Mouse (Mus musculus) CD4-positive, CD25-positive, alpha-beta regulatory T cell, adult 2 months (primary cell): Measurements from ENCODE around the gene Ikbip.

Source experiments
- DNase-seq: peaks from one replicate; pipeline ENCODE4 v3.0.0-alpha.2; 2012; ENCODE audit warnings: low read depth, low spot score

Gene Ikbip

DNA sequence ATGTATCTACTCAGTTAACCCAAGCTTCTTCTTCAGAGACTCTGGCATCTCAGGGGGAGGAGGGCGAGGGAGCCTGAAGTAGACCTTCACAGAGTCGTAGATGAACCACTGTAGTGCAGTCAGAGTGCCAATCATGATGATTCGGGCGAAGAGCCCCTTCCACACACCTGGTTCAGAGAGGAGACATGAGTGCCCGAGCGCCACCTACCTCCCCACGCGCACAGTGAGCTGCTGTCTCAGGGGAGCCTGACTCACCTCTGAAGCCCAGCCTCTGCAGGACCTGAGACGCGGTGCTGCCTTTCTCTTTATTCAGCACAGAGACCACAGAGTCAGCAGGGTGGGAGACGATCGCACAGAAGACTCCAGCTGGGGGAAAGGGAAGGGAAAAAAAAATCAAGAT, 34.2 kb downstream of the Ikbip start:
- DNase-seq, result peak; percentile 17

DNA sequence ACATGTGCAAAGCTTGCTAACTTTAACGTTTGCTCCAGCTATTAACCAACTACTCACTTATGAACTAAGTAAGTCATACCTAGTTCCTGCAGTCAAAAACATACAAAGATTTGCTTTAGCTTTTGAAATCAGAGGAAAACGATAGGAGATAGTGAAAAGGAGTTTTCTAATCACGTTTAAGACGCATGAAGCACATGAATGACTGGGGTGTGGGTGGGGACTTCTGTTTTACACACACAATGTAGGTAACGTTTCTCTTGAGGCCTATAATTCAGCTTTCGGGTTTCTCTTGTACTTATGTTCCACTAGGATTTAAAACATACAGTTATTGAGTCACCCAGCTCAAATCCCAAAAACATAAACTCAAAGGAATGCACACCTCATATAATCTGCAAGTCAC, 39.9 kb downstream of the Ikbip start:
- peak; percentile 50 for DNase-seq

DNA sequence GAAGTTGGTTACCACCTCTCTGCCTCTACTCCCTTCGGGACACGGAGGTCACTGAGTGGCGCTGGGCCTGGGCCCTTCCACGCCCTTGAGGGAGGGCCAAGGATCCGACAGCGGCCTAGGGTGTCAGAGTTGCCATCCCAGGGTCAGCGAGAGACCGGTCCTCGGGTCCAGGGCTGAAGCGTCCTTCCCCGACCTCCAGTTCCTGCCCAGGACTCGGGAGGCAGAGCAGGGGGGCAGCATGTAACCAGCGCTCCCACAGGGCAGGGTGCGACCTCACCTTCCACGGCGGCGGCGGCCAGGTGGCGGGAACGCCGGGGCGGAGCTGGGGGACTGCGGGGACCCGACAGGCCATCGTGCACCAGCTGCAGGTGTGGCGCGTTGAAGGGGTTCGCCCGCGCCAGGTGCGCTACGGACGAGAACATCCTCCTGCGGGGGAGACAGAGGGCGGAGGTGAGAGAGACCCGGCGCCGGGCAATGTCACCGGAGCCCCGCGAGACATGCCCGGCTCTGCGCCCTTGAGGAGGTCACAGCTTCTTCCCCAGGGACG, 40.6 kb downstream of the Ikbip start:
- no peak for DNase-seq

DNA sequence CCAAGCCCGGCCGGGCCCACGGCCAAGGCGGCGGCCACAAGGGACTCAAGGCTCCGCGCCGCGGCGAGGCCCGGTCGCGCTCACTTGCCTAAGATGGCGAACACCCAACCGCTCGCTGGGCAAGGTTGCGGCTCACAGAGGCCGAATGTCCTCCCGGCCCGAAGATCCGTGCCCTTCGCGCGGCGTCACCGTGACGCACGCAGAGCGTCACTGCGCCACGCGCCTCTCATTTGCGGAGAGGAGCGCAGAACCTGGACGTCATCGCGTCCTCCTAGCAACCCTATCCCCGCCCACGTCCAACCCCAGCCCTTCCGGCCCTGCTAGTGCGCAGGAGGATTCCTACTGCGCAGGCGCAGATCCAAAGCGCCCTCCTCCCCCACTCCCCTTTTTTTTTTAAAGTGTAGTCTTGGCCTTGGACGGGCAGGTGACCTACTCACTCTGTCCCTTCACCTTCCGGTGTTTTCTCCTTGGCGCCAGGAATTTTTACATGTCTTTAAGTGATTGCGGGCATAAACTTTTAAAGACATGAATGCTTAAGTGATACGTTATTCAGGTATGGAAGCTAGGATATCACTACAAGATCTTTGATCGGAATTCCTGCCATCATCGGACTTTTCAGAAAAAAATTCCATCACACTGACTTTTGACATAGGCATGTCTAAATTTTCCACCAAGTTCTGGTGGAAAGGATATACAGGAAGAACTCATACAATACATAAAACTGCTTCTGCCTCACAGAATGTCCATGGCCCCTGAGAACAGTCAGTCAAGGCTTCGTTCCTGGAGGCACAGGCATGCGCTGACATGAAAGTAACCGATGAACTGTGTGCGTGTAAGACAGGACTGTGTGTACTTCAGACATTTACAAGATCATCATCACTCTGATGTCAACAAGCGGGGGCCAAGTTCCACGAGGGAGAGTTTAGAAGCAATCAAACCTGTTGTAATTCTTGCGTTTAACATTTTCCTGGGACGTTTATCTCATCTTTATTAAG, 41.4 kb downstream of the Ikbip start, which contains the start of gene Slc25a3:
Slc25a3 (minus strand) TSS at position 232 of the 995 bp plus-strand sequence.
- DNase-seq, result peak; percentile 100

DNA sequence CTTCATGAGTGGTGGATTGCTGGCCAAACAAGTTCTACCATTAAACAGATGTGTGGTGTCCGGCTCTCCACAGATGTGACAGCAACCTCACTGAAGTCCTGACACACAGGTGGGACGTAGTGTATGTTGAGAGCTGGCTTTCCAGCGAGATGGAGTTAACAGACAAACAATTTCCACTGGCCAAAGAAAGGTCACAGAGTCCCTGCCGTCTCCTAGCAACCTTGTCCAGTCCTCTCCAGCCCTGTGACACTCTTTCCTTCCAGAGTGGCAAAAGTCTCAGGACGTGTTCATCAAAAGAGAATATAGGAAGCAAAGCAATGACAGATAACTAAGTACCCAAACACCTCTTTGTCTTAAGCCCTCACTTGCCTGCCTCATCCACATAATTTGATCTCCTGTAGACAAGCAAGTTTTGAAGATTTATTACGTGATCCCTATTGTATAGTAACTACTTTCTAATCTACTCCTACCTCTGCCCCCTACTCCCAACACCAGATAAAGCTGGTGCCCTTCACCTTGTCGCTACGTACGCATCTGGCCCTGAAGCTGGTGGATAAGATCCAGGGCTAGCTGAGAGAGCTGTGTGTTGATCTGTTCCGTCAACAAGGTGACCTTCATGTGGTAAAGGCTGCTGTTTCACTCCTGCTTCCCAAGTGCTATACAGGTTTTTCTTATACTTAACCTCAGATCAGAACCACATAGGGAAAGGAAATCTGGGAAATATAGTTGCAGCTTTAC, 44.0 kb downstream of the Ikbip start:
- no peak for DNase-seq

DNA sequence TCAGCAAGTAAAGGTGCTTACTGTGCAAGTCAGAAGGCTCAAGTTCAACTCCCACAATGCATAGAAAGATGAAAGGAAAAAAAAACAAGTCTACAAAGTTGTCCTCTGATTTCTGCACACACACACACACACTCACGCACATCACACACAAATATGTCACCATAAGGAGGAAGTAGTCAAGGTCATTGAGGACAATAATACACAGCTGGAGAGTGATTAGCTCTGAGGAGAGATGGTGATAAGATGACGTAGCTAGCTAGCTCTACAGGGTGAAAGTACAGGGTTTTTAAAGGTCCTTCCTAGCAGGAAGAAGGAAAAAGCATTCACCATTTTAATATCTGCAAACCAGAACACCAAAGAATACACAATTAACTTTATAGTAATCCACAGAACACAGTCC, 44.7 kb downstream of the Ikbip start:
- no peak for DNase-seq

DNA sequence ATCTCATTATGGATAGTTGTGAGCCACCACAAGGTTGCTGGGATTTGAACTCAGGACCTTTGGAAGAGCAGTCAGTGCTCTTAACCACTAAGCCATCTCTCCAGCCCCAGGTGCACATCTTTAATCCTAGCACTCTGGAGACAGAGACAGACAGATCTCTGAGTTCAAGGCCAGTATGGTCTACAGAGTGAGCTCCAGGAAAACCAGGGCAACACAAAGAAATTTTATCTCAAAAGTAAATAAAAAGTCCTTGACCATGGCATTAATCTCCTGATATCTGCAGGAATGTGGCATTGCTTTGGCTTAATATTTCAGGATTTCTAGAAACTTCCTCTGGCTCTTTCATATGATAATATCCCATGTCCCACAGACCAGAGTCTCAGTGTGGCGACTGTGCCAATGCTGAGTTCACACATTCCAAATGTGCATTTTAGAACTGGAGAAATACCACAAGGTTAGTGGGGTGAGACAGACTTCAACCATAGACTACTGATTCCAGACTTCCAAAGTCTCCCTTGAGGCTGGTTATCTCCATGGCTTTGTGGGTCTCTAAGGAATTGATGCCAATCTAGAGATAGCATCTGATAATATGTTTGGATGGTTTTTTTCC, 45.9 kb downstream of the Ikbip start:
- no peak for DNase-seq

DNA sequence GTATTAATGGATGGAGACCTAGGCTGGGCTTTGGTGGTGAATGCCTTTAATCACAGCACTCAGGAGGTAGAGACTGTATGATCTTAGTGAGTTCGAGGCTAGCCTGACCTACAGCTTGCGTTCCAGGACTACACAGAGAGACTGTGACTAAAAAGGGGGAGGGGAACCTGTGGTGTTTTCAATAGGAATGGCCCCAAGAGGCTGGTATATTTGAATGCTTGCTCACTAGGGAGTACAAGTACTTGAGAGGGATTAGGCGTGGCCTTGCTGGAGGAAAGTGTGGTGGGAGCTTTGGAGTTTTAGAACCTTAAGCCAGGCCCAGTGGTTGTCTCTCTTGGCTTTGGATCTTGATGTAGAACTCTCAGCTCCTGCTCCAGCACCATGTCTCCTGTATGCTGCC, 48.1 kb downstream of the Ikbip start:
- DNase-seq, result no peak

DNA sequence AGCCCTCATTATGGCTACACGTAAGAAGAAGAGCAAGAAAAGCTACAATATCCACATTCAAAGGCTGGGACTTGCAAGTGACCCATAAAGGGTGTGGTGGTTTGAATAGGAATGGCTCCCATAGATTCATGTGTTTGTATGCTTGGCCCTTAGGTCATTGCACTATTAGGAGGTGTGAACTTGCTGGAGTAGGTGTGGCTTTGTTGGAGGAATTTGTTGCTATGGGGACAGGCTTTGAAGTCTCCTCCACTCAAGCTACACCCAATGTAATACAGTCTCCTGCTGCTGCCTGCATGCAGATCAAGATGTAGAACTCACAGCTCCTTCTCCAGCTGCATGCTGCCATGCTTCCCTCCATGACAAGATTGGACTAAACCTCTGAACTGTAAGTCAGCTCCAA, 48.8 kb downstream of the Ikbip start:
- DNase-seq, result no peak

DNA sequence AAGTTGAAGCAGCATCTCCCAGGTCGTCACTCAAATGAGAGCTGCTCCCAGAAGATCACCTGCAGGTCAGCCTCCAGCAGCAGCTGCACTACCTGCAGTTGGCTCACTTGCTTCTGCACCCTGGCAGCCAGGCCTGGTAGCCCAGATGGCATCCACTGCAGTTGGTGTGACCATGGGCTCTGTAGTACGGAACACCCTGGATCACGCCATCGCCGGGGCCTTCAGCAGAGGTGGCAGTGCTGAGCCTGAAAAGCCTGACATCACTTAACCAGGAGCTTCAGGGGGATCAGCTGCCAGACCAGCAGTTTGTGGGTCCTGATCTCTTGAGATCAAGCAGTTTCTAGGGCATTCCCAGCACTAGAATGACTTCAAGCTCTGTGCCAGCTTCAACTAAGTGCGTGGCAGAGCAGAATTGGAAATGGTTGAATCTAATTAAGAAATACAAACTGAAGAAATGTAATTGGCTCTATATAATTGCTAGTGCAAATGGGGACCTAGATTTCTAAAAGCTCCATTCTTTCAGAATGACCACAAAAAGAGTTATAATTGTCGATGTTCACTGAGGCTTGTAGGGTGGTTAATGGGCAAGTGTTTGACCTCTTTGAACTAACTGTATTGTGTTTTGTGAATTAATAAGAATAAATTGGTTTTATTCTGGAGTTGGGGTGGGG, 52.7 kb downstream of the Ikbip start:
- DNase-seq, result no peak

DNA sequence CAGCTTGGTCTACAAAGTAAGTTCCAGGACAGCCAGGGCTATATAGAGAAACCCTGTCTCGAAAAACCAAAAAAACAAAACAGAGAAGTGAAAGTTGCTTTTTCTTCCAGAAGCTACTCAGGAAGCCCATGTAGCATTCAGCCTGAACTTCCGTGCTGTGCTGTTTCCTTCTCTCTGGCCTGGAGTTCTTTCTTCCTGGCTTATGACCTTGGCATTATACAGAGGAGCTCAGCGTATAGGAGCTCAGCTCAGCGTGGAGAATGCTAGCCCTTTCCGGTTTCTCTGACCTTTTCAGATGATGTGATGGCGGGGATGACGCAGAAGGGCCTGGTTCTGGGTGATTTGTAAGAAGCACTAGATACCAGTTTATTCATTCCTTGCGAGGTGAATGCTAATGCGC, 54.7 kb downstream of the Ikbip start:
- no peak for DNase-seq

DNA sequence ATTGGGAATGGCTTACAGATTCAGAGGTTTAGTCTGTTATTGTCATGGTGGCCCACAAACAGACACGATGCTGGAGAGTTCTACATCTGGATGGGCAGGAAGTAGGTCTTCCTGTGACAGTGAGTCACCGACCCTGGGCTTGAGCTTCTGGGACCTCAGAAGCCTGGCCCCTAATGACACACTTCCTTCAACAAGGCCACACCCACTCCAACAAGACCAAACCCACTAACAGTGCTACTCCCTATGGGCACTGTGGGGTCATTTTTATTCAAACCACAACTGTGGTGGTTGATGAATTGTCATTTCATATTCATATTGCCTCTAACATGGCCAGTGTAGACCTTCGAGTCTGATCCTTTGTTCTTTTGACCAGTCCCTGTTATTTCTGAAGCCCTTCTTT, 55.6 kb downstream of the Ikbip start:
- peak; percentile 48 for DNase-seq

DNA sequence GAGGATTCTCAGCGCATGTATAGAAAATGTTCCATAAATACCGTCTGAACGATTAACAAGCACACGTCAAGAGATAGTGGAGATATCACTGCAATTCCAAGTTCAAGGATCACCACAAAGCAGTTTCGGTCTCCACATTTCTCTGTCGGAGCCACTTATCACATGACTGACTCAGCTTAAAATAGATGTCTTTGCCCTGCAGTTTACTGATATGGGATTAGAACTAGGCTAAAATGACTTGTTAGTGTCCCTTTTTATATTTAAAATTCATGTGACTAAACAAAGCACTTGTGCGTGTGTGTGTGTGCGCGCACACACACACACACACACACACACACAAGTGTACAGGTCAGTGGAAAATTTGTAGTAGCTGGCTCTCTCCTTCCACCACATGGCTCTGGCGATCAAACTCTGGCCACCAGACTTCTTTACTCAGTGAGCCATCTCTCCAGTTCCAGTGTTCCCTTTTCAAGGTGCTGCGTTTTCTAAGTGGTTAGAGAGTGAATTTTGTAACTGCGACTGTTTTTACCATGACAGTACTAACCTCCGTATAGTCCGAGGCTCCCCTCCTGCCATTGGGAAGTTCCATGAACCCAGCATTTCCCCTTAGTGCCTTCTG, 56.5 kb downstream of the Ikbip start:
- no peak for DNase-seq

DNA sequence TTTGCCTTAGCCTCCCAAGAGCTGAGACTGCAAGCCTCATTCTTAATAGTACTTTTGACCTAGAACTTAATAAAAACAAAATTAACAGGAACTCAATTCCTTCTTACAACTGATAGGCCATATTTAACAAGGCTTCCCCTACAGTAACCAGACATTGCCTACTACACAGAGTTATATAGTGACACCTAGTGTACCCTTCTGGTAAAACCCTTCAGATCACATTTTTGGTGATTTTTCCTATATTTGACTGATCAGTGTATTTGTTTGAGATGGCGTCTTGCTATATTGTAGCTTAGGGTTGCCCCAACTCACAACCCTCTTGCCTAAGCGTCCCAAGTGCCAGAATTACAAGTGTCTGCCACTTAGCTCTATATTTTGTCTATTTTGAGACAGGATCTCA, 58.8 kb downstream of the Ikbip start:
- peak; percentile 78 for DNase-seq

DNA sequence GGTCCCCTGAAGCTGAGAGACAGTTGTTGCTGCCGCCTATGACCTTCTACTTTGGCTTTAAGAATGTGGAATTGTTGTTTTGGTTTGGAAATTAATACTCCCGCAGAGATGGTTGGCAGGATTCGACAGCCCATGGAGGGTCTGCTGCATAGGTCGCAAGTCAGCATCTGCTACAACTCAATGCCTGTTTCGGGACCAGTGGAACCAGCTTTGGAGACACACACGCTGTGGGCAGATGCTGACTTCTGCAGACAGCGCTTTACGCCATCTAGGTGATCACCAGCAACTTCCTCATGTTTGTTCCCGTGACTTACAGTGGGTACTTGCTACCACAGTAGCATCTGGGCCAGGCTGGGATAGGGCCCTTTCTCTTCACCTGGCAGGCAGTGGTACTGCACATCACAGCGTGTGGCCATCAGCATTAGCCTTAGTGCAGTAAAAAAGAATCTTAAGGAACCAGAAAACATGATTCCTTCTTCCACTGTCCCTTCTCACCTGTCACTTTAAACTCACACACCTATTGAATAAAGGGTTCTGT, 60.0 kb downstream of the Ikbip start:
- peak; percentile 36 for DNase-seq

DNA sequence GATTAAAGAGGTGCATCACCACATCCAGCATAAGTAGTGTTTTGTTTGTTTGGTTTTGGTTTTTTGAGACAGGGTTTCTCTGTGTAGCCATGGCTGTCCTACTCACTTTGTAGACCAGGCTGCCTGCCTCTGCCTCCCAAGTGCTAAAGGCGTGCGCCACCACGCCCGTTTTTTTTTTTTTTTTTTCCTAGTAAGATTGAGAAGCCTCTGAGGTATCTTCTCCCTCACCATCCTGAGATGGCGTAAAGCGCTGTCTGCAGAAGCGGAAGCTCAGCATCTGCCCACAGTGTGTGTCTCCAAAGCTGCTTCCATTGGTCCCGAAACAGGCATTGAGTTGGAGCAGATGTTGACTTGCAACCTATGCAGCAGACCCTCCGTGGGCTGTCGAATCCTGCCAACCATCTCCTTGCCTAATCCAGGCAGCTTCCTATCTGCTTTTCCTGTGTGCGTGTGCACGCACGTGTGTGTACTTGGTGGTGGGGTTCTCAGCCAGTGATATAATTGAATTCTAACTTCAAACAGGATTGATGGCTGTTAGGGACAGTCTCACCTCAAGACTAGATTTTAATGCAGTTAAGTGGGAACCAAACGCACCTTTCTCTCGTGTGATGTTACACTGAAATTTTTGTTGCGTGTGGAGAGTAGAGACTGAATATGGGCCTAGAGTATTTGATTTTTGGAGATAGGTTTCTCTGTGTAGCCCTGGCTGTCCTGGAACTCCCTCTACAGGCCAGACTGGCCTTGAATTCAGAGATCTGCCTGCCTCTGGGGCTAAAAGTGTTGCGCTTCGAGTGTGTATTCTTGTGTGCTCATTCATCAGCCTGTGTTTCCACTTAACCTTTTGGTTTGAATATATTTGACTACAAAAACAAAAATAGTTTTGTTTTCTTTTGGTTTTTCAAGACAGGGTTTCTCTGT, 60.8 kb downstream of the Ikbip start:
- DNase-seq, result no peak

DNA sequence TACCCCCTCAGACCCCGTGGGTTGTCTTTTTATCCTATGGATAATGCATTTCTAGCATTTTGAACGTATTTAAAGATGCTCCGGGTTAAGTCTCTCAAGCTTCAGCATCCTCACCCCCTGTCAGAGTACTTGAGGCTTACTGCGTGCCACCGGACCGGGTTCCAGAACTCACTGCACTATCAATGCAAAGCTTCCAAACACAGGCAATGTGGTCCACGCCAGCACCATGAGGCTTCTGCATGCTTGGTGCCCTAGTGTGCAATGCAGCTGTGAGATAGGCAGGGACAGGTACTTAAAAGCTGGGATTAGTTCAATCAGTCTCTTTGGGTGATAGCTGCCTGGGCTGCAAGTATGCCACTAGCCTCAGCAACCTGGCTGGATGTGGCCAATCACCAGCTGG, 62.7 kb downstream of the Ikbip start:
- DNase-seq, result no peak
